Mouse (Mus musculus) heart, postnatal 25 days (tissue): ENCODE measurements around the gene Abcb9. TPM values are rescaled to one million over a fixed set of nuclear protein-coding genes. Genes with fewer than 3 reads are reported as not detected.

ENCODE experiments used
- DNase-seq: peaks from one replicate; pipeline ENCODE4 v3.0.0; 2022; ENCODE audit warnings: low spot score
- intact Hi-C: fragments of 180-260 bp; cut with DNase I; formaldehyde crosslinking; loops from one replicate; pipeline ENCODE4 v1.15.1; 2025
- total RNA-seq, 2 experiments: library from RNA; stranded (reverse); gene quantifications; 2 replicates each; pipeline ENCODE4 v1.2.3; 2021

Gene Abcb9
- total RNA-seq, 2 experiments from 2014 or later, result 8.0 to 9.0 TPM

DNA sequence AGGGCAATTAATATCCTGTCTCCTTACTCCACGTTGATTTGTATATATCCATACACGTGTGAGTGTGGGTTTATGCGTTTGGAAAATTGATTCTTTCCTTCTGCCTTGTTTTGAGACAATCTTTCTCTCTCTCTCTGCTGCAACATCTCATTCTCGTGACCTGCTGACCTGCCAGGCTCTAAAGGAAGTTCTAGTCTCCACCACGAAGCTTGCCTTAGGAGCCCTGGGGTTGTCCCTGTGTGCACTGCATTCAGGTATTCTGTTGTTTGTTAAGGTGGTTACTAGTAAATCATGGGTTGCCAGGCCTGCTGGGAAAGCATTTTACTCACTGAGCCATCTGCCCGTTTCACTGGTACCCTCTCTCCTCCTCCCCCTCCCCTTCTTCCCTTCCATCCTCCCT is 59.3 kb downstream of the Abcb9 start:
- intact Hi-C loops, result no loop called here

GRCm38 (mm10) chr5:124035806-124036205 is 59.8 kb downstream of the Abcb9 start:
- intact Hi-C loops, result no loop called here
- DNase-seq, result no peak

More for the DNA sequence above, 59.3 kb downstream of the Abcb9 start:
- no peak for DNase-seq

DNA sequence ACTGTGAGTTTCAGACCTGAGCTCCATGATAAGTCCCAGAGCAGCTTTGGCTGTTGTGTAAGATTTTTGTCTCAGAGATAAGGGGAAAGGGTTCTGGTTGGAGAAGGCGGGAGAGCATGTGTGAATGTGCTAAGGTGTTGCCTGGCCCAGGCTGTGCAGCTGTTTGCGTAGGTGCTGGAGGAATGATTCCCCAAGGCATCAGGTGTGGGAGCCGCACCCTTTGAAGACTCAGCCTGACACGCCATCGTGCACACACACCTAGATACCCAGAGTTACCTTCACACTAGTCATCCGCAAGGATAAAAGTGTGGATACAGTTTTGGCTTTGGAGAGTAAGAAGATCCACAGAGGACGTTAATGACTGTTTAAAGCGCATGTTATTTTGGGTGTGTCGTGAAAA is 60.2 kb downstream of the Abcb9 start:
- DNase-seq, result no peak
- intact Hi-C loops, result no loop called here

DNA sequence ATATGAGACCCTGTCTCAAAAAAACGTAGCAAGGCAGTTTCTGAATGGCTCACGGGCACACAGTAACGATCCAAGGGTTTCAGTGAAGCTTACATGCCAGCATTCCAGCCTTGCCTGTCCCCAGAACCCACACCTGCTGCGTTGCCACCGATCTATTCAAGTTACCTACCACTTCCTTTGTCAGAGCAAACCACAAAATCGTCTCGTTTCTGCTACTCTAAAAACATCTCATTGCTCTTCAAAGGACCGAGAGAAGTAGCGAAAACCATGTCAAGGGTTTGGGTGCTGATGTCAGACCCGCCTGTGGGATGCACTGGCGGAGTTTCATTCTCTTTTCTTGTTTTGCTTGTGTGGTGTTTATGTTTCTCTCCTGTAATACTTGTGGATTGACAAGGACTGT is 61.1 kb downstream of the Abcb9 start:
- no peak for DNase-seq
- intact Hi-C loops, result loop anchor here (5.0 kb wide), 1 partner anchor 38 kb away; no protein-coding TSS in a partner anchor

GRCm38 (mm10) chr5:124032001-124032508 is 63.5 kb downstream of the Abcb9 start, which contains the start of gene Vps37b:
Gene Vps37b, minus strand, starts transcription at chr5:124032270.
- intact Hi-C loops, result loop anchor here (2.0 to 5.0 kb wide), 2 partner anchors 19 to 40 kb away; no protein-coding TSS in a partner anchor
- peak; percentile 79 for DNase-seq

- DNase-seq, result no peak
- intact Hi-C loops, result loop anchor here (2.0 to 5.0 kb wide), 2 partner anchors 15 to 41 kb away; no protein-coding TSS in a partner anchor
Measured at GRCm38 (mm10) chr5:124031068-124031955, 64.3 kb downstream of the Abcb9 start.

DNA sequence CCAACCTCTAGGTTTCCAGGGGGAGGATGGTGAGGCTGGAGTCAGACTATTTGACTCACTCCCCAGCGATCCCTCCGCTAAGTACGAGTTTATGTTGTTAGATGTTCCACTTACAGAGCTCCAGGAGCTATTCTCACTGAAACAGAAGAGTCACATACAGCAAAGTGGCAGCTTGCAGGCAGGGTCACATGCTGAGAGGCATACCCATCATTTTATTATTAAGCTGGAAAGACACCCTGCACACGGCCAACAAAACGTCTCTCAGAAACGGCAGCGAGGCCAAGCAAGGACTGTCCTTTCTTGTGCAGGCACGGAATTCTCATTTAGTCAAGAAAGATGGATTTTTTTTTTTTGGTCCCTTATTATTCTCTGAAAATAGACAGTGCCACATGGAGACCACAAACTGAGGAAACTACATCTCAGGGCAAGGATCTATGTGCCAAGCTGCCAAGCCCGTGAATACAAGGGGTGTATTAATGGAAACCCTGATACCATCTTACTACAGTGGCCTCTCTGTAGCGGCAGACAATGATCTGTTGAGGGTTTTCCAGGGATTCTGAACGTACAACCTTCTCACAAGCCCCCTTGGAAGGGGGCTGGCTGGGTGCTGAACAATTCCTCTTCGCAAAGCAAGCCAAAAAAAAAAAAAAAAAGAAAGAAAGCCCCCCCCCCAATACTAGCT is 65.1 kb downstream of the Abcb9 start:
- intact Hi-C loops, result loop anchor here (2.0 to 5.0 kb wide), 2 partner anchors 14 to 42 kb away; no protein-coding TSS in a partner anchor
- DNase-seq, result no peak

GRCm38 (mm10) chr5:124029220-124030035 is 66.2 kb downstream of the Abcb9 start:
- intact Hi-C loops, result loop anchor here (2.0 to 5.0 kb wide), 2 partner anchors 13 to 43 kb away; no protein-coding TSS in a partner anchor

DNA sequence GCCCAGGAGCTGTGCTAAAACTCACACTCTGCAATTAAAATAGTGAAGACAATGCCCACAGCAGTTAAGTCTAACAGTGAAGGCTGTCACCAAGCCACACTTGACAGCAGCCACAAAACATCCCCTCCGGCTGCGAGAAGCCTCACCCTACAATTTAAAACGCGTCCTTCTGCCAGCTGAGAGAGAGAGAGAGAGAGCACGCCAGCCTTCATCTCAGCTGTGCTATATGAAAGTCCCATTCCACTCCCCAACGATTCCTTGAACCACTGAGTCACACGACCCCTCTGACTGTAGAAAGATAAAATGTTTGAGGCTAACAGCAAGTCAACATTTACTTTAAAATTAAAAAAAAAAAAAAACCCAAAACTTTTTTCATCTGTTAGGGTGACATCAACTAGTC is 66.9 kb downstream of the Abcb9 start:
- no peak for DNase-seq
- intact Hi-C loops, result no loop called here

More at GRCm38 (mm10) chr5:124029220-124030035, 66.2 kb downstream of the Abcb9 start:
- no peak for DNase-seq

GRCm38 (mm10) chr5:124027702-124028470 is 67.7 kb downstream of the Abcb9 start:
- intact Hi-C loops, result no loop called here
- DNase-seq, result no peak

DNA sequence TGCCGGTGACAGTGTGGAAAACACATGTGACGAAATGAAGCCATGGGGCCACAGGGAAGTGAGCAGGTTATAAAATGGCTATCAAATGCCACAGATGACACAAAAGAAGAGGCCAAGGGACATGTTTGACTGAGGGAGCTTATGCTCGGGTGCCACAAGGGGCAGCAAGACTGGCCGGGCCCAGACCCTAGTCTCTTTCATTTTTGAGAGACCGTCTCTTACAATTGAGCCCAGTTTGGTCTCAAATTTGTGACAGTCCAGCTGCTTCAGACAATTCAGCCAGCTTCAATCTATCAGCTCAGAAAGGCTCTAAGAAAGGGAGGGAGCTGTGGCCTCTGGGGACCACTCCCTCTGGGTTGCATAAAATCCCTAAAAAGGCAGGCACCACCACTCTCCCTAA is 69.0 kb downstream of the Abcb9 start:
- no peak for DNase-seq
- intact Hi-C loops, result no loop called here

- intact Hi-C loops, result no loop called here
- DNase-seq, result no peak
Measured at GRCm38 (mm10) chr5:124025587-124026441, 69.8 kb downstream of the Abcb9 start.

DNA sequence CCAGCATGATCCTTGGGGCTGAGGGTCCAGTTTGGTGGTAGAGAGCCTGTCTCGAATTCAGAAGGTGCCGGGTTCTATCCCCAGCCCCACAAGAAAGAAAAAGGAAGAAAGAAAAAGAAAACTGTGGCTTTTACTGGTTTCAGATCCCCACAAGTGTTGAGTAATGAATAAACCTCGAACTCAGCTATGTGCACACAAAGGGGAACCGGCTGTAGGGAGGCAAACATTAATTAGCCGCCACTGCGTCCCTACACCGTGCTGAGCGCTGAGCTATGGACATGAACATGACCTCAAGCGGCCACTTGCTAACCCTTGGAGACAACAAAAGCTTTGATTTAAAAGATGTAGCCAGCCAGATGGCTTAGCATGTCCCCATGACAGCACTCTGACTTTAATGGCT is 70.5 kb downstream of the Abcb9 start:
- no peak for DNase-seq
- intact Hi-C loops, result no loop called here

- intact Hi-C loops, result no loop called here
- DNase-seq, result no peak
Measured at GRCm38 (mm10) chr5:124024677-124025076, 70.9 kb downstream of the Abcb9 start.

- no peak for DNase-seq
- intact Hi-C loops, result no loop called here
Measured at GRCm38 (mm10) chr5:124022365-124022764, 73.2 kb downstream of the Abcb9 start.

DNA sequence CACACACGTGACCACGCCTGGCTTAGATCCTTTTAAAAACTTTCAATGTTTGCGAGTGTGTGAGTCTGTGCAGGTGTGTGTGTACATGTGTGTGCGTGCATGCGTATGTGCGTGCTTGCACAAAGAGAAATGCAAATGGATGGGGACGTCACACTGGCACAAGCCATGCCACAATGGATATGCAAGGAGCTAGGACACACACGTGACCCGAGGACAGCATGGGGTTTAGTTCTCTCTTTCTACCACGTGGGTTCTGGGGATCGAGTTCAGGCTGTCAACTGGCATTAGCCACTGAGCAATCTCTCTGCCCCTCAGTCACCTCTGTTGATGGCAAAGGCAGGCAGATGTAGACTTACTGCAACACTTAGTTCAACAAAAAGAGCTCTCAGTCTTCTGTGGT is 73.9 kb downstream of the Abcb9 start:
- DNase-seq, result no peak
- intact Hi-C loops, result no loop called here

- DNase-seq, result no peak
- intact Hi-C loops, result no loop called here
Measured at GRCm38 (mm10) chr5:124021148-124021547, 74.5 kb downstream of the Abcb9 start.
